In genomic region chr8:47286081-47286700, GRCm38 (mm10) we compare ENCODE assay signal across 11 mouse cellular contexts.
DNase-seq lines count a peak whose midpoint lies in the region; ATAC-seq and TF ChIP-seq lines count a peak whose summit lies in the region.
"Had no signal": no experiment of that assay in that cellular context is flagged by ENCODE, and none has a peak within 500 bp of the region (broad histone marks: within the 10 kb centered on the region; RNA-seq: fewer than 3 reads in every experiment).

No protein-coding gene starts in this region.

- H3K9ac ChIP-seq in forebrain, embryonic 13.5 days = peak overlapping the region; percentile 99

- 30% methylated on average over 12 of the region's 12 CpGs for WGBS in forebrain, embryonic 13.5 days
- WGBS in limb, embryonic 10.5 days = 83% methylated on average over 12 of the region's 12 CpGs
- WGBS in olfactory bulb, adult 2 months = 19% methylated on average over 12 of the region's 12 CpGs

- DNase-seq in layer of hippocampus, adult 2 months (ENCODE audit: low spot score in 2 of 2) = no peak
- no peak for DNase-seq in layer of hippocampus, postnatal 14 days (ENCODE audit: low spot score in 2 of 2)
- DNase-seq in limb, embryonic 10.5 days (ENCODE audit: low spot score) = no peak
- no peak for DNase-seq in urinary bladder, postnatal 36 days (ENCODE audit: low spot score in 2 of 2)
- DNase-seq in frontal cortex, adult 2 months (ENCODE audit: extremely low spot score in 1 of 2, low spot score in 1 of 2) = no peak
- DNase-seq in left cerebral cortex, postnatal 14 days (ENCODE audit: low spot score in 2 of 2) = no peak
- DNase-seq: cerebellum, postnatal 25 days; right cerebral cortex, postnatal 4 days; thymus, postnatal 36 days had no signal

- no peak for TF ChIP-seq CTCF in layer of hippocampus, adult 2 months (conservative IDR thresholded peaks at IDR 0.05)
- TF ChIP-seq CTCF in olfactory bulb, adult 2 months (IDR thresholded peaks at IDR 0.05; ENCODE audit: insufficient read depth, low read depth, low read length) = no peak

- H3K4me3 ChIP-seq in layer of hippocampus, adult 2 months = peak overlapping the region; percentile 81
- H3K4me3 ChIP-seq in forebrain, embryonic 13.5 days = peak overlapping the region; percentile 93
- H3K4me3 ChIP-seq in limb, embryonic 10.5 days = peak overlapping the region; percentile 96
- H3K4me3 ChIP-seq in olfactory bulb, adult 2 months (ENCODE audit: insufficient read depth, low read depth, low read length) = peak overlapping the region; percentile 40

- peak overlapping the region; percentile 92 for H3K4me2 ChIP-seq in forebrain, embryonic 13.5 days

- no peak for TF ChIP-seq POLR2A in olfactory bulb, adult 2 months (IDR thresholded peaks at IDR 0.05; ENCODE audit: insufficient read depth, low read depth, low read length)

- no peak for ATAC-seq in forebrain, embryonic 13.5 days

- no peaks in the 10 kb centered on the region for H3K36me3 ChIP-seq in forebrain, embryonic 13.5 days (ENCODE audit: poor library complexity, severe bottlenecking)
- 0 out of 2 replicates have a peak, but pooled peaks cover 5% of the 10 kb centered on the region for H3K36me3 ChIP-seq in limb, embryonic 10.5 days

- H3K27ac ChIP-seq in layer of hippocampus, adult 2 months = peak overlapping the region; percentile 99
- H3K27ac ChIP-seq in forebrain, embryonic 13.5 days = peak overlapping the region; percentile 100
- H3K27ac ChIP-seq in limb, embryonic 10.5 days = no peak overlapping the region
- 0 out of 2 replicates have a peak overlapping the region, but pooled peaks have one; percentile 37 for H3K27ac ChIP-seq in olfactory bulb, adult 2 months (ENCODE audit: insufficient read depth, low read depth, low read length)

- H3K4me1 ChIP-seq in forebrain, embryonic 13.5 days = peaks cover 72% of the 10 kb centered on the region
- peaks cover 79% of the 10 kb centered on the region for H3K4me1 ChIP-seq in limb, embryonic 10.5 days
- H3K4me1 ChIP-seq in olfactory bulb, adult 2 months (ENCODE audit: control insufficient read depth, insufficient read depth, low read length) = peaks cover 13% of the 10 kb centered on the region

- no peaks in the 10 kb centered on the region for H3K9me3 ChIP-seq in forebrain, embryonic 13.5 days (replicated peaks)
- no peaks in the 10 kb centered on the region for H3K9me3 ChIP-seq in limb, embryonic 10.5 days (replicated peaks)

- intact Hi-C loops in left cerebral cortex, postnatal 14 days (cut with DNase I) = loop anchor here (5.0 kb wide), 3 partner anchors 44 to 79 kb away; no protein-coding TSS in a partner anchor

- no peaks in the 10 kb centered on the region for H3K27me3 ChIP-seq in forebrain, embryonic 13.5 days
- no peaks in the 10 kb centered on the region for H3K27me3 ChIP-seq in limb, embryonic 10.5 days (ENCODE audit: low read depth, poor library complexity, severe bottlenecking)

Comparison
In these comparisons a context has a peak if more than half of its experiments do, and no peak if none do; other contexts are left out.
1. H3K4me3 ChIP-seq: peak in every context shown above with its lines; median percentile 96 in limb, embryonic 10.5 days; 93 in forebrain, embryonic 13.5 days; 81 in layer of hippocampus, adult 2 months; 40 in olfactory bulb, adult 2 months.